Mouse (Mus musculus) hindbrain, embryonic 11.5 days (tissue): Measurements from ENCODE around the gene Shc1. TPM values are rescaled to one million over a fixed set of nuclear protein-coding genes. Genes with fewer than 3 reads are reported as not detected.

Experiments used
- ATAC-seq: fragments of 200-750 bp; cut with Nextera tagmentation; 2 replicates; pipeline ENCODE4 v1.8.0; 2017; ENCODE audit warnings: mild to moderate bottlenecking, moderate TSS enrichment, moderate library complexity; ENCODE audit not compliant: low FRiP score
- DNase-seq: peaks from one replicate; pipeline ENCODE4 v3.0.0-alpha.2; 2015; ENCODE audit warnings: low spot score
- H3K27ac ChIP-seq: fragments of 300-500 bp; sonication (generic); 2 replicates; pipeline ENCODE4 v1.5.1; 2014; ENCODE audit warnings: mild to moderate bottlenecking, low read depth, low read length
- H3K27me3 ChIP-seq: fragments of 300-500 bp; sonication (generic); 2 replicates; pipeline ENCODE4 v1.6.1; 2014; ENCODE audit warnings: mild to moderate bottlenecking, low read length, moderate library complexity, mixed read lengths; ENCODE audit not compliant: control insufficient read depth, insufficient read depth
- H3K36me3 ChIP-seq: fragments of 300-500 bp; sonication (generic); 2 replicates; pipeline ENCODE4 v1.6.1; 2014; ENCODE audit warnings: mild to moderate bottlenecking, low read length, moderate library complexity, mixed read lengths; ENCODE audit not compliant: control insufficient read depth, insufficient read depth
- H3K4me1 ChIP-seq: fragments of 300-500 bp; sonication (generic); replicated peaks from 2 replicates; pipeline ENCODE4 v1.6.1; 2014; ENCODE audit warnings: low read length, mixed read lengths; ENCODE audit not compliant: control insufficient read depth, insufficient read depth
- H3K4me2 ChIP-seq: fragments of 300-500 bp; sonication (generic); replicated peaks from 2 replicates; pipeline ENCODE4 v1.6.1; 2014; ENCODE audit warnings: mild to moderate bottlenecking, low read depth, low read length
- H3K4me3 ChIP-seq: fragments of 300-500 bp; sonication (generic); 2 replicates; pipeline ENCODE4 v1.5.1; 2014; ENCODE audit warnings: low read depth, low read length
- H3K9ac ChIP-seq: fragments of 300-500 bp; sonication (generic); 2 replicates; pipeline ENCODE4 v1.6.1; 2014; ENCODE audit warnings: low read depth, low read length
- H3K9me3 ChIP-seq: fragments of 300-500 bp; sonication (generic); 2 replicates; pipeline ENCODE4 v1.6.1; 2016; ENCODE audit warnings: low read length; ENCODE audit not compliant: control insufficient read depth
- WGBS: fragments of 180-500 bp; shearing (Covaris S2); extraction: QIAGEN DNeasy Blood & Tissue Kit; methylation state at CpG from one replicate; pipeline ENCODE4 v1.1.7; 2014; 5-methylcytosine and 5-hydroxymethylcytosine counted together
- polyA plus RNA-seq: library from polyadenylated mRNA; unstranded; fragments of >200 nt; fragmentation: Nextera tagmentation; extraction: Ambion mirVana; gene quantifications from 2 replicates; pipeline ENCODE4 v1.2.1, GENCODE M21; 2014

Gene Shc1
- polyA plus RNA-seq, 1 experiment from 2014 or later = 32.2 TPM

- ATAC-seq (peak; percentile 59), DNase-seq (no peak)
- 0 out of 2 replicates have a peak, but pooled peaks cover 3% of the 10 kb centered on the region for H3K4me1 ChIP-seq
- H3K4me2 ChIP-seq = peak overlapping the region; percentile 68; the same call in 1 of the 2 replicates
- H3K27me3 ChIP-seq = no peaks in the 10 kb centered on the region
- 49% methylated on average over 13 of the region's 13 CpGs for WGBS
- H3K9me3 ChIP-seq = no peaks in the 10 kb centered on the region
- no peak overlapping the region for H3K27ac ChIP-seq
- no peaks in the 10 kb centered on the region for H3K36me3 ChIP-seq
- H3K4me3 ChIP-seq = peak overlapping the region; percentile 72
- H3K9ac ChIP-seq = no peak overlapping the region
Observed at GRCm38 (mm10) chr3:89458372-89458964, 40.2 kb downstream of the Shc1 start.

GRCm38 (mm10) chr3:89458965-89459807, 40.9 kb downstream of the Shc1 start:
- ATAC-seq = peak; percentile 90
- 3% methylated on average over 33 of the region's 36 CpGs for WGBS
- no peaks in the 10 kb centered on the region for H3K36me3 ChIP-seq
- peak overlapping the region; percentile 72 for H3K4me3 ChIP-seq
- H3K4me2 ChIP-seq = peak overlapping the region; percentile 68
- H3K27me3 ChIP-seq = no peaks in the 10 kb centered on the region
- DNase-seq = peak; percentile 94
- H3K4me1 ChIP-seq = 0 out of 2 replicates have a peak, but pooled peaks cover 3% of the 10 kb centered on the region
- H3K9ac ChIP-seq = peak overlapping the region; percentile 86
- peak overlapping the region; percentile 78 for H3K27ac ChIP-seq
- H3K9me3 ChIP-seq = no peaks in the 10 kb centered on the region

DNA sequence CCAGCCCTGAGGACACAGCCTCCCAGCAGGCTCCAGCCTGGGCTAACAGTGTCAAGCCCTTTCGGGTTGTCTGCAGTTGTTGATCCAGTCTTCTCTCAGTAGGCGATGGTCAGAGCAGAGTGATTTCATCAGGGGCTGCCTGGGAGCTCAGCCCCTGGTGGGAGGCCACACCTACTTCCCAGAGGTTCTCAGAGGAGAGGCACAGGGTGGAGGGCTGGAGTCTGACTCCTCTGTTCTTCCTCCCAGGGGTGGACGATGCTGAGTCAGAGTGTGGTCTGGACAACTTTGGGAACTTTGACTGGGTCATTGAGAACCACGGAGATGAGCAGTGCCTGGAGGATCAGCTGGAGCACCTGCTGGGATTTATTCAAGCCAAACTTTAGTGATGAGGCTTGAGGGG, 50.0 kb downstream of the Shc1 start:
- no peaks in the 10 kb centered on the region for H3K4me1 ChIP-seq
- no peak overlapping the region for H3K4me3 ChIP-seq
- H3K4me2 ChIP-seq = no peak overlapping the region
- ATAC-seq (no peak), DNase-seq (no peak)
- WGBS = 41% methylated on average over 4 of the region's 4 CpGs
- H3K9ac ChIP-seq = no peak overlapping the region
- H3K27ac ChIP-seq = no peak overlapping the region
- no peaks in the 10 kb centered on the region for H3K9me3 ChIP-seq
- H3K36me3 ChIP-seq = no peaks in the 10 kb centered on the region
- no peaks in the 10 kb centered on the region for H3K27me3 ChIP-seq

DNA sequence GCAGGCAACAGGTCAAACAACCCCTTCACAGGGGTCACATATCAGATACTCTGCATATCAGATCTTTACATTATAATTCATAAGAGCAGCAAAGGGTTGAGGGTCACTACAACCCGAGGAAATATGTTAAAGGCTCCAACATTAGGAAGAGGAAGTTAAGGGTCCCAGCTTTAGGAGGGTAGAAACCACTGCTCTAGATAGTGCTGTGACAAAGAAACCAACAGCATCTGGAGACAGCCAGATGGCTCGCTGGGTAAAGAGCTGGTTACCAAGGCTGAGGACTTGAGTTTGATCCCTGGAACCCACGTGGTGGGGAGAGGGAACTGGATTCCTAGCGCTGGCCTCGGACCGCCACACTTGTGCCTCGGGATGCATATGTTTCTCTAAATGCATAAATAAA, 54.0 kb downstream of the Shc1 start:
- Histone ChIP-seq H3K9me3 (no peaks in the 10 kb centered on the region), H3K36me3 (no peaks in the 10 kb centered on the region), H3K9ac (no peak overlapping the region), H3K4me3 (no peak overlapping the region), H3K4me1 (no peaks in the 10 kb centered on the region), H3K27ac (no peak overlapping the region), H3K4me2 (no peak overlapping the region), H3K27me3 (no peaks in the 10 kb centered on the region)
- ATAC-seq = no peak
- no peak for DNase-seq
- WGBS = 83% methylated on average over 7 of the region's 7 CpGs

DNA sequence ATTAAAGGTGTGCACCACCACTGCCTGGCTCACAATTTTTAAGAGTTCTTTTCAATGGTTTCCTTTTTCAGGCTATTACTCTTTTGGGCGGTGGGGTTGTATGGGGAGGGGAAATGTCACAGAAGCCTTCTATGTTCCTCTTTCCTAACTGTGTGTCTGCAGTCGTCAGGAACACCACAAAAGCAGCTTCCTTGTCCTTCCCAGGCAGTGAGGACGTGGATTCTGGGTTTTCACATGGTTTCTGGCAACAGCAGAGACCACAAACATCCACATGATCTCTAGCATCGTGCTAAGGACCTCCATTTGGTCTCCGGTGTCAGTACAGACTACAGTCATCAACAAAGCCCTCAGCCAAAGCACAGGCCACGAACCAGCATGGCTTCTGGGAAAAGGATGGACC, 55.6 kb downstream of the Shc1 start:
- DNase-seq = no peak
- ATAC-seq = no peak
- H3K27ac ChIP-seq = no peak overlapping the region
- WGBS = 79% methylated on average over 6 of the region's 6 CpGs
- H3K36me3 ChIP-seq = no peaks in the 10 kb centered on the region
- no peaks in the 10 kb centered on the region for H3K9me3 ChIP-seq
- H3K27me3 ChIP-seq = no peaks in the 10 kb centered on the region
- no peak overlapping the region for H3K4me3 ChIP-seq
- H3K9ac ChIP-seq = no peak overlapping the region
- no peaks in the 10 kb centered on the region for H3K4me1 ChIP-seq
- H3K4me2 ChIP-seq = no peak overlapping the region

DNA sequence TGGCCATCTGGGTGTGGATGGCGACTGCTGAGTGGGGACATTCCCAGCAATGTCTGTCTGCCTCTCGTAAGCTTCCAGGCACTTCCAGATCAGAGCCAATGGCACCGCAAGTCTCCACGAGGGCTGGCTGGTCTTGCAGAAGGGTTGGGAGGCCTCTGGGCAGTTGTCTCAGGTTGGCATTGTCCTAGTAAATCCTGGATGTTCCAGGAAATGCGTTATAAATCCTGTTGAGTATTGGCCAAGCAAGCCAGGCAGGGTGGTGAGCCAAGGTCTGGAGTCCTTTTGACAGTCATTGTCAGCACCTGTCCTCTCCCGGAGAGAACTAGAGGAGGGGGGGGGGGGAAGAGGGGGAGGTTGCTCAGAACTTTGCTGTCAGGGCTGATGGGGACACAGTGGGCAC, 60.8 kb downstream of the Shc1 start:
- no peaks in the 10 kb centered on the region for H3K36me3 ChIP-seq
- no peaks in the 10 kb centered on the region for H3K9me3 ChIP-seq
- ATAC-seq (no peak), DNase-seq (no peak)
- no peak overlapping the region for H3K4me2 ChIP-seq
- no peak overlapping the region for H3K27ac ChIP-seq
- 76% methylated on average over 6 of the region's 6 CpGs for WGBS
- no peak overlapping the region for H3K4me3 ChIP-seq
- no peak overlapping the region for H3K9ac ChIP-seq
- no peaks in the 10 kb centered on the region for H3K27me3 ChIP-seq
- no peaks in the 10 kb centered on the region for H3K4me1 ChIP-seq

Other genes with a start within 250 kb of the Shc1 start
- 85.9 and 90.4 TPM in 2 replicates for gene Scamp3, start 241.0 kb upstream of the Shc1 start, polyA plus RNA-seq
- 18.5 and 19.8 TPM in 2 replicates for gene Fam189b, start 235.3 kb upstream of the Shc1 start, polyA plus RNA-seq
- gene Gba, start 215.5 kb upstream of the Shc1 start, polyA plus RNA-seq = 43.7 and 47.3 TPM in 2 replicates
- gene Thbs3, start 203.3 kb upstream of the Shc1 start, polyA plus RNA-seq = 40.9 and 44.5 TPM in 2 replicates
- gene Mtx1, start 191.4 kb upstream of the Shc1 start, polyA plus RNA-seq = 180 and 181 TPM in 2 replicates
- gene Muc1, start 189.4 kb upstream of the Shc1 start, polyA plus RNA-seq = 1.4 and 2.1 TPM in 2 replicates
- 276 and 289 TPM in 2 replicates for gene Krtcap2, start 172.5 kb upstream of the Shc1 start, polyA plus RNA-seq
- 9.5 and 9.7 TPM in 2 replicates for gene Trim46, start 172.1 kb upstream of the Shc1 start, polyA plus RNA-seq
- 75.7 and 82.9 TPM in 2 replicates for gene Dpm3, start 159.1 kb upstream of the Shc1 start, polyA plus RNA-seq
- gene Slc50a1, start 147.9 kb upstream of the Shc1 start, polyA plus RNA-seq = 35.9 and 37.5 TPM in 2 replicates
- gene Efna1, start 137.3 kb upstream of the Shc1 start, polyA plus RNA-seq = 14.0 and 16.4 TPM in 2 replicates
- gene Efna3, start 95.5 kb upstream of the Shc1 start, polyA plus RNA-seq = 13.8 TPM in 2 replicates
- gene Efna4, start 80.4 kb upstream of the Shc1 start, polyA plus RNA-seq = 18.9 and 20.6 TPM in 2 replicates
- gene Adam15, start 68.4 kb upstream of the Shc1 start, polyA plus RNA-seq = 17.8 TPM in 2 replicates
- 0.14 and 0.27 TPM in 2 replicates for gene Dcst2, start 56.5 kb upstream of the Shc1 start, polyA plus RNA-seq
- 0.28 and 0.63 TPM in 2 replicates for gene Dcst1, start 53.2 kb upstream of the Shc1 start, polyA plus RNA-seq
- gene Zbtb7b, start 23.7 kb upstream of the Shc1 start, polyA plus RNA-seq = 0.47 and 1.2 TPM in 2 replicates
- gene Lenep, start 15.7 kb upstream of the Shc1 start, polyA plus RNA-seq = 0.22 and 0.95 TPM in 2 replicates
- gene Flad1, start 6.6 kb upstream of the Shc1 start, polyA plus RNA-seq = 26.2 and 26.5 TPM in 2 replicates
- gene Cks1b, start 60 bp upstream of the Shc1 start, polyA plus RNA-seq = 411 and 414 TPM in 2 replicates
- 45.0 and 54.5 TPM in 2 replicates for gene Pygo2, start 11.8 kb downstream of the Shc1 start, polyA plus RNA-seq
- 8.6 and 10.7 TPM in 2 replicates for gene Pbxip1, start 18.3 kb downstream of the Shc1 start, polyA plus RNA-seq
- 72.2 and 79.6 TPM in 2 replicates for gene Pmvk, start 36.1 kb downstream of the Shc1 start, polyA plus RNA-seq
- gene Kcnn3, start 101.7 kb downstream of the Shc1 start, polyA plus RNA-seq = 1.5 and 2.9 TPM in 2 replicates